Mouse (Mus musculus) hindbrain, embryonic 11.5 days (tissue): ENCODE data around the gene 9130023H24Rik. TPM values are rescaled to one million over a fixed set of nuclear protein-coding genes. Genes with fewer than 3 reads are reported as not detected.

ENCODE experiments used
- ATAC-seq: fragments of 200-750 bp; cut with Nextera tagmentation; 2 replicates; pipeline ENCODE4 v1.8.0; 2017; ENCODE audit warnings: mild to moderate bottlenecking, moderate TSS enrichment, moderate library complexity; ENCODE audit not compliant: low FRiP score
- DNase-seq: peaks from one replicate; pipeline ENCODE4 v3.0.0-alpha.2; 2015; ENCODE audit warnings: low spot score
- H3K27ac ChIP-seq: fragments of 300-500 bp; sonication (generic); 2 replicates; pipeline ENCODE4 v1.5.1; 2014; ENCODE audit warnings: mild to moderate bottlenecking, low read depth, low read length
- H3K27me3 ChIP-seq: fragments of 300-500 bp; sonication (generic); 2 replicates; pipeline ENCODE4 v1.6.1; 2014; ENCODE audit warnings: mild to moderate bottlenecking, low read length, moderate library complexity, mixed read lengths; ENCODE audit not compliant: control insufficient read depth, insufficient read depth
- H3K36me3 ChIP-seq: fragments of 300-500 bp; sonication (generic); 2 replicates; pipeline ENCODE4 v1.6.1; 2014; ENCODE audit warnings: mild to moderate bottlenecking, low read length, moderate library complexity, mixed read lengths; ENCODE audit not compliant: control insufficient read depth, insufficient read depth
- H3K4me1 ChIP-seq: fragments of 300-500 bp; sonication (generic); replicated peaks from 2 replicates; pipeline ENCODE4 v1.6.1; 2014; ENCODE audit warnings: low read length, mixed read lengths; ENCODE audit not compliant: control insufficient read depth, insufficient read depth
- H3K4me2 ChIP-seq: fragments of 300-500 bp; sonication (generic); replicated peaks from 2 replicates; pipeline ENCODE4 v1.6.1; 2014; ENCODE audit warnings: mild to moderate bottlenecking, low read depth, low read length
- H3K4me3 ChIP-seq: fragments of 300-500 bp; sonication (generic); 2 replicates; pipeline ENCODE4 v1.5.1; 2014; ENCODE audit warnings: low read depth, low read length
- H3K9ac ChIP-seq: fragments of 300-500 bp; sonication (generic); 2 replicates; pipeline ENCODE4 v1.6.1; 2014; ENCODE audit warnings: low read depth, low read length
- H3K9me3 ChIP-seq: fragments of 300-500 bp; sonication (generic); 2 replicates; pipeline ENCODE4 v1.6.1; 2016; ENCODE audit warnings: low read length; ENCODE audit not compliant: control insufficient read depth
- WGBS: fragments of 180-500 bp; shearing (Covaris S2); extraction: QIAGEN DNeasy Blood & Tissue Kit; methylation state at CpG from one replicate; pipeline ENCODE4 v1.1.7; 2014; 5-methylcytosine and 5-hydroxymethylcytosine counted together
- polyA plus RNA-seq: library from polyadenylated mRNA; unstranded; fragments of >200 nt; fragmentation: Nextera tagmentation; extraction: Ambion mirVana; gene quantifications from 2 replicates; pipeline ENCODE4 v1.2.1, GENCODE M21; 2014

Gene 9130023H24Rik
- polyA plus RNA-seq, 1 experiment from 2014 or later: 12.3 TPM

DNA sequence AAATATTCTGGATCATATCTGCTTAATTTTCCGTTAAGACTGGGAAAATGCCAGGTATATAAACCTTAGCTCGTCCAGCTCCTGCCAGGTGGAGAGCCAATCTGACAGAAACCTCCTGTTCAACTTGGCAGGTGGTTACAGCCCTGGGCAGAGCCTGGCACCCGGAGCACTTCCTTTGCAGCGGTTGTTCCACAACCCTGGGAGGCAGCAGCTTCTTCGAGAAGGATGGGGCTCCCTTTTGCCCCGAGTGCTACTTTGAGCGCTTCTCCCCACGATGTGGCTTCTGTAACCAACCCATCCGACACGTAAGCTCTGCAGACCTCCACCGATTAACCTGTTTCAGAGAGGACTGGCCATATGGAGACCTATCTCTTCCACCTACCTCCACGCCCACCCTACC lies 14.1 kb upstream of the 9130023H24Rik start:
- Histone ChIP-seq H3K9ac (no peak overlapping the region; the same call in 1 of the 2 replicates), H3K27ac (no peak overlapping the region), H3K36me3 (no peaks in the 10 kb centered on the region), H3K4me2 (no peak overlapping the region), H3K4me3 (no peak overlapping the region), H3K4me1 (no peaks in the 10 kb centered on the region; the same call in 1 of the 2 replicates), H3K9me3 (no peaks in the 10 kb centered on the region), H3K27me3 (peaks cover 3% of the 10 kb centered on the region; the same call in 1 of the 2 replicates)
- DNase-seq (no peak), ATAC-seq (no peak)
- WGBS: 53% methylated on average over 12 of the region's 12 CpGs

DNA sequence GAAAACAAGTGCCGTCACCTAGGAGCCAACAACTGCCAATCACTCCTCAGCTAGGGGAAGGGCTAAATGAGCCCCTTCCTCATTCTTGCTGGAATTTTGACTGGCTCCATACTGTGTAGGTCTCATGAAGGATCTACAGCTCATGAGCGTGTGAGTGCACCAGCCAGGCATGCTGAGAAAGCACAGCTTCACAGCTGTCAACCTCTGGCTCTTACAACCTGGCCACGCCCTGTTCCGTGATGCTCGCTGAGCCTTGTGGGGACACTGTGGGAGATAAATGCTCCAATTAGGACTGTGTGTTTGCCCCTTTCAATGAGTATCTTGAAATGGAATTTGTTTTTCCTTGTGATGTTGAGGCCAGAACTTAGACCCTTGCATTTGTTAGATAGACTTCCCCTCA lies 12.2 kb upstream of the 9130023H24Rik start:
- ATAC-seq (no peak), DNase-seq (no peak)
- Histone ChIP-seq H3K4me3 (no peak overlapping the region), H3K9ac (no peak overlapping the region), H3K4me1 (no peaks in the 10 kb centered on the region; the same call in 1 of the 2 replicates), H3K36me3 (no peaks in the 10 kb centered on the region), H3K4me2 (no peak overlapping the region), H3K9me3 (no peaks in the 10 kb centered on the region), H3K27ac (no peak overlapping the region), H3K27me3 (peaks cover 3% of the 10 kb centered on the region; the same call in 1 of the 2 replicates)
- 88% methylated on average over 5 of the region's 5 CpGs for WGBS

DNA sequence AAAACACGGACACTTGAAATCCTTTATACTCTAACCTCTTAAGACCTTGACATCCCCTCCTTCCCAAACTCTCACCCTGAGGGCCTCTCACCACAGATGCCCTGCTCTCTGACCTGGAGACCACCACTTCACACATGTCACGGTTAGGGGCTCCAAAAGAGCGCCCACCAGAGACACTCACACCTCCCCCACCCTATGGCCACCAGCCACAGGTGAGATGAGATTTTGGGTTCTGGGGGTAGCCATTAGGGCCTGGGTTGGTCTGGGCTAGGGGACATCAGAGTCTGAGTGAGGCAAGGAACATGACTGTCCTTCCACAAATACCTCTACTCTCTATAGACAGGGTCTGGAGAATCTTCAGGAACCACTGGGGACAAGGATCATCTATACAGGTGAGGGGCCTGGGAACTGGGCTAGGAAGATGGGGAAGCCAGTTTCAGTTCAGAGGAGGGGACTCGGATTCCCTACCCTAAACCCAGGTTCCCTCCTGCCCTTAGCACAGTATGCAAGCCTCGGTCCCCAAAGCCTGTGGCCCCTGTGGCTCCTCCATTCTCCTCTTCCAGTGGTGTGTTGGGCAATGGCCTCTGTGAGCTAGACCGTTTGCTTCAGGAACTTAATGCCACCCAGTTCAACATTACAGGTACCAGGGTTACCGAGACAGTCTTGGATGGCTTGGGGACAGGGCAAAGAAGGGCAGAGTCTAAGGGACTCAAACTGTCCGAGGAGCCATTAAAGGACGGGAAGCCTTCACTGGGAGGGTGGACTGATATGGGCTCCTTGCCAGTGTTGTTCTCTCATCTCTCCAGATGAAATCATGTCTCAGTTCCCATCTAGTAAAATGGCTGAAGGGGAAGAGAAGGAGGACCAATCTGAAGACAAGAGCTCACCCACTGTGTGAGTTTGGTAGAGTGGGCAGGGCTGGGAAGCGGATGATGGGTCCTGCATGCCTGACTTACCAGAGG lies 10.5 kb upstream of the 9130023H24Rik start:
- WGBS: 80% methylated on average over 10 of the region's 10 CpGs
- H3K4me1 ChIP-seq: no peaks in the 10 kb centered on the region; the same call in 1 of the 2 replicates
- DNase-seq: no peak

DNA sequence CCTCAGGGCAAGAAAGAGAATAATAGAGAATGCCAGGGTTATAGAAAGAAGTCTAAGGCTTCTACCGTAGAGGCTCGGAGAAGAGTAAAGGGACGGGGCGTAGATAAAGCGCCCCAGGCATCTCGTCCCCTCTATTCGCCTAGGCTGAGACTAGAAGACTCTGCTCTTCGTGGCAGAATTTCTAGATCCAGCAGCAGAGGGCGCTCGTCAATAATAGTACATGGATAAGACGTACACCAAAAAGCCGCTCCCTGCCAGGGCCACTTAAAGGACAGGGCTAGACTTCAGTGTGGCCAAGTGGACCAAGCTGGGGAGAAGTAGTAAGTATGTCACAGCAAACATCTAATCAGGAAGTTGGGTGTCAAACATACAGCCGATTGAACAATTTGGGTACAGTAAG lies 9.6 kb upstream of the 9130023H24Rik start:
- peak; percentile 80 for ATAC-seq
- Histone ChIP-seq H3K27ac (no peak overlapping the region), H3K36me3 (no peaks in the 10 kb centered on the region), H3K4me3 (peak overlapping the region; percentile 28), H3K4me1 (no peaks in the 10 kb centered on the region; the same call in 1 of the 2 replicates), H3K9ac (peak overlapping the region; percentile 57), H3K9me3 (no peaks in the 10 kb centered on the region), H3K4me2 (peak overlapping the region; percentile 52), H3K27me3 (peaks cover 3% of the 10 kb centered on the region; the same call in 1 of the 2 replicates)
- peak; percentile 91 for DNase-seq
- 3% methylated on average over 13 of the region's 13 CpGs for WGBS

More for the DNA sequence above, 10.5 kb upstream of the 9130023H24Rik start:
- ATAC-seq: no peak
- no peaks in the 10 kb centered on the region for H3K36me3 ChIP-seq
- peaks cover 3% of the 10 kb centered on the region; the same call in 1 of the 2 replicates for H3K27me3 ChIP-seq
- 0 out of 2 replicates have a peak overlapping the region, but pooled peaks have one; percentile 0 for H3K4me2 ChIP-seq
- H3K4me3 ChIP-seq: no peak overlapping the region
- no peak overlapping the region for H3K9ac ChIP-seq
- no peak overlapping the region for H3K27ac ChIP-seq
- H3K9me3 ChIP-seq: no peaks in the 10 kb centered on the region

DNA sequence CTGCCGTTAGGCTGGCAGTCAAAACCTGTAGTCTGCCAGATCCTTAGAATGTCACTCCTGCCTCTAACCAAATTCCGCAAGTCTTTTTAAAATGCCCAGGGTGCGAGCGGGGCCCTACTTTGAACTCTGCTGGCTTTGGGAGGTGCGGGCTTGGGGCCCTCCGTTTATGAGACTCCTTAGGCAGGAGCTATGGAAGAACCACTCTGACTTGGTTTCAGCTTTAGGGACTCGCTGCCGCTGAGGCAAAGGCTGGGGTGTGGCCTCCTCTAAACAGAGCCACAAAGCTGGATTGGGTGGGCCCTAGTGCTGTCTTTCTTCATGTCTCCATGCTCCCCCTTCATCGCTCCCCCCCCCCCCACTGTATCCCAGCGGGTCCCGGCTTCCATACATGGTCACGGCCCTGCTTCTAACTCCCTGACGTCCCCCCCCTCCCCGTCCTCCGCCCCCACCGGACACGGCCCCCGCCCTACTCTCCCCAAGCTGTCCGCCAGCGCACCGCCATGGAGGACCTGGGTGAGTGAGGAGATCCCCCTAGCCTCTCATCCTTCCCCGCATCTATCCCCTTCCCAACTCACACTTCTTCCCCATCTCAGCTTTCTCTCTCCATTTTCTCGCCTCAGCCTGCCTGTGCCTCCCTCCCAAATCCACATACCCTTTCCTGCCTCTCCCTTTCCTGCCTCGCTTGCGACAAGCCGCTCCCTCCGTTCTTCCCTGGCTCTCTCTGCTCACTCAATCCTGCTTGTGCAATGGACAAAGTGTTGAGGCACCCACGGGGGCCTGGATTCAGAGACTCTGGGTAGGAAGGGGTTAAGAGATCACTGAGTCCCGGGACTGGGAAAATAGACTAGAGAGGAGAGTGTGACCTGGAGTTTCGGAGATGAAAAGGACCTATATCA lies 8.9 kb upstream of the 9130023H24Rik start, which contains the start of gene Tgfb1i1:
Gene Tgfb1i1, plus strand, starts transcription at position 317 of the 896 bp plus-strand sequence.
- Histone ChIP-seq H3K9ac (peak within 1 kb of the TSS; percentile 57), H3K27me3 (peaks cover 3% of the 10 kb centered on the region; the same call in 1 of the 2 replicates), H3K27ac (peak within 1 kb of the TSS; percentile 17; the same call in 1 of the 2 replicates), H3K4me3 (peak within 1 kb of the TSS; percentile 28), H3K9me3 (no peaks in the 10 kb centered on the region), H3K4me2 (peak within 1 kb of the TSS; percentile 52), H3K4me1 (no peaks in the 10 kb centered on the region), H3K36me3 (no peaks in the 10 kb centered on the region)
- ATAC-seq: peak; percentile 58
- peak; percentile 60 for DNase-seq
- WGBS: 4% methylated on average over 26 of the region's 30 CpGs

DNA sequence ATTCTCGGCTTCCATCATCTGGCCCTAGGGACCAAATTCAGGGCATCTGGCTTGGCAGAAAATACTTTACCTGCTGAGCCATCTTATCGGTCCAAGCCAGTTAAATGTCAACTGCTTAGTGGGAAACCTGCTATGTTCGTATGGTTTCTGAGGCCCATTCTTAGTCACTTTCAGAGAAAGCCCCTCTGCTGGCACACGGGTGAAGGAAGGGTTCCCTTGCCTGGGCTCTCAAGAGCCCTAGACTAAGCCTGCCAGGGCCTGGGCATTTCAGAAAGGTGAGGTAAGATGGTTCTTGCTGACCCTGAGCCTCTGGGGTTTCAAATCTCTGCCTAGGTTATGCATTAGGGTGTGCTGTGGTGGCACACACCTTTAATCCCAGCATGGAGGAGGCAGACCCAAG lies 7.7 kb upstream of the 9130023H24Rik start:
- H3K4me2 ChIP-seq: no peak overlapping the region
- no peak overlapping the region for H3K27ac ChIP-seq
- H3K4me3 ChIP-seq: no peak overlapping the region
- DNase-seq (no peak), ATAC-seq (no peak)
- no peaks in the 10 kb centered on the region for H3K9me3 ChIP-seq
- H3K27me3 ChIP-seq: no peaks in the 10 kb centered on the region
- WGBS: 92% methylated on average over 4 of the region's 4 CpGs
- no peaks in the 10 kb centered on the region for H3K36me3 ChIP-seq
- no peaks in the 10 kb centered on the region for H3K4me1 ChIP-seq
- H3K9ac ChIP-seq: no peak overlapping the region

DNA sequence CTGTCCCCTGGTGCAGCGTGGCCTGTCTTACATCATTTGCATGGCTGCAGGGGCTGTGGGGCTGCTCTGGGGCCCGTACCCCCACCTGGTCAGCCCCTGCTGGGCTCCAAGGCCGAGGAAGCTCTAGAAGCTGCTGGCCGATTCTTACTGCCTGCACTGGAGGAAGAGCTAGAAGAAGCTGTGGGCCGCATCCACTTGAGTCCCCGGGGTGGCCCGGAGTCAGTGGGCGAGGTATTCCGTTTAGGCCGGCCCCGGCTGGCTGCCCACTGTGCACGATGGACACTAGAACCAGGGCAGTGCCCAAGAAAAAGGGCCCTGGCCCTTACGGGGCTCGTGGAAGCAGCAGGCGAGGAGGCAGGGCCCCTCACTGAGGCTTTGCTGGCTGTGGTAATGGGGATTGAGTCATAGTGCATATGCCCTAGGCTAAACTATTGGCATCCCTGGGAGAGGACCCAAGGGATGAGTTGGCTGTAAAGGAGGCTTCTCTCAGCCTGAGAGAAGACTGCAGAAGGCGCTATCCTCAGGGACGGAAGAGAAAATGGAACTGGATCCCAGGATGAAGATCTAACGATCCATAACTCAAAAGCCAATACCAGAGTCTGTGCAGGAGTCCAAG lies 6.7 kb upstream of the 9130023H24Rik start:
- WGBS: 82% methylated on average over 18 of the region's 18 CpGs
- no peaks in the 10 kb centered on the region for H3K4me1 ChIP-seq
- DNase-seq (no peak), ATAC-seq (no peak)
- H3K9ac ChIP-seq: 0 out of 2 replicates have a peak overlapping the region, but pooled peaks have one; percentile 1
- no peak overlapping the region for H3K4me2 ChIP-seq
- no peaks in the 10 kb centered on the region for H3K27me3 ChIP-seq
- H3K9me3 ChIP-seq: no peaks in the 10 kb centered on the region
- H3K4me3 ChIP-seq: no peak overlapping the region
- no peaks in the 10 kb centered on the region for H3K36me3 ChIP-seq
- no peak overlapping the region for H3K27ac ChIP-seq

DNA sequence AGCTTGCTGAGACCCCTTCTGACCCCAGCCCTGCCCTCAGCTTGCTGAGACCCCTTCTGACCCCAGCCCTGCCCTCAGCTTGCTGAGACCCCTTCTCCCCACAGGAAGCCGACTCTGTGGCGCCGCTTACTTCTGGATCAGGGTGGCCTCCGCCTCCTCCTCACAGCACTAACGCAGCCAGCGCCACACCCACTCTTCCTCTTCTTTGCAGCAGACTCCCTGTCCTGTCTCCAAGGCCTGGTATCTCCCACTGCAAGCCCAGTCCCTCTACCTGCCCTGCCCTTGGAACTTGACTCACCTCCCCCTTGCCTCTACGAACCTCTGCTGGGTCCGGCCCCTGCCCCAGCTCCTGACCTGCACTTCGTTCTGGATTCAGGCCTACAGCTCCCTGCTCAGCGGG lies 6.1 kb upstream of the 9130023H24Rik start:
- no peak overlapping the region for H3K4me3 ChIP-seq
- 47% methylated on average over 10 of the region's 10 CpGs for WGBS
- no peaks in the 10 kb centered on the region for H3K27me3 ChIP-seq
- H3K4me1 ChIP-seq: no peaks in the 10 kb centered on the region
- H3K9me3 ChIP-seq: no peaks in the 10 kb centered on the region
- no peak overlapping the region for H3K4me2 ChIP-seq
- DNase-seq: no peak
- H3K9ac ChIP-seq: no peak overlapping the region
- no peak for ATAC-seq
- H3K36me3 ChIP-seq: no peaks in the 10 kb centered on the region
- H3K27ac ChIP-seq: no peak overlapping the region
